Mouse (Mus musculus) embryonic stem cell, embryonic (primary cell): ENCODE measurements at regions not wholly inside any gene's neighbourhood (a gene's known extent, or its start where the extent isn't known, plus 50 kb on each side); places are given as distances from the start of the nearest gene placed in this dataset.

Source experiments
- CTCF ChIA-PET, 4 experiments: fragments of 300-600 bp in 2 of 4; fragments of 350-600 bp in 2 of 4; sonication (Branson Sonifier 250); formaldehyde crosslinking; loops; one replicate each; lab custom pipeline; 2022; ENCODE audit warnings: inconsistent platforms in 2 of 4; lab: Charles Lee
- POLR2A ChIA-PET, 4 experiments: fragments of 300-600 bp in 2 of 4; fragments of 350-600 bp in 2 of 4; sonication (Branson Sonifier 250); formaldehyde crosslinking; loops; one replicate each; lab custom pipeline; 2022; ENCODE audit warnings: antibody characterized with exemption in 4 of 4, inconsistent platforms in 1 of 4; lab: Charles Lee

GRCm38 (mm10) chr16:64216671-64217070 is 352.7 kb upstream of the Epha3 start:
- ChIA-PET POLR2A (no interaction called here), CTCF (no interaction called here)

GRCm38 (mm10) chr16:64211895-64212294 is 347.9 kb upstream of the Epha3 start:
- CTCF ChIA-PET: no interaction called here
- POLR2A ChIA-PET: no interaction called here

- ChIA-PET POLR2A (no interaction called here), CTCF (interaction anchor here in 1 of 4 experiments (0.6 kb wide), 1 partner anchor 226 kb away, joined by 3 read pairs; no protein-coding TSS in a partner anchor)
Measured at GRCm38 (mm10) chr16:64166676-64167407, 302.9 kb upstream of the Epha3 start.

GRCm38 (mm10) chr16:64166036-64166435 is 302.1 kb upstream of the Epha3 start:
- ChIA-PET POLR2A (no interaction called here), CTCF (no interaction called here)

GRCm38 (mm10) chr16:64145687-64146535 is 281.9 kb upstream of the Epha3 start:
- CTCF ChIA-PET: no interaction called here
- POLR2A ChIA-PET: no interaction called here
